Mouse (Mus musculus) neural tube, embryonic 10.5 days (tissue): ENCODE results near the gene Uqcr10.

Experiments used
- DNase-seq: peaks from one replicate; pipeline ENCODE4 v3.0.0-alpha.2; 2017; ENCODE audit warnings: low spot score; ENCODE audit errors: extremely low spot score

Gene Uqcr10

DNA sequence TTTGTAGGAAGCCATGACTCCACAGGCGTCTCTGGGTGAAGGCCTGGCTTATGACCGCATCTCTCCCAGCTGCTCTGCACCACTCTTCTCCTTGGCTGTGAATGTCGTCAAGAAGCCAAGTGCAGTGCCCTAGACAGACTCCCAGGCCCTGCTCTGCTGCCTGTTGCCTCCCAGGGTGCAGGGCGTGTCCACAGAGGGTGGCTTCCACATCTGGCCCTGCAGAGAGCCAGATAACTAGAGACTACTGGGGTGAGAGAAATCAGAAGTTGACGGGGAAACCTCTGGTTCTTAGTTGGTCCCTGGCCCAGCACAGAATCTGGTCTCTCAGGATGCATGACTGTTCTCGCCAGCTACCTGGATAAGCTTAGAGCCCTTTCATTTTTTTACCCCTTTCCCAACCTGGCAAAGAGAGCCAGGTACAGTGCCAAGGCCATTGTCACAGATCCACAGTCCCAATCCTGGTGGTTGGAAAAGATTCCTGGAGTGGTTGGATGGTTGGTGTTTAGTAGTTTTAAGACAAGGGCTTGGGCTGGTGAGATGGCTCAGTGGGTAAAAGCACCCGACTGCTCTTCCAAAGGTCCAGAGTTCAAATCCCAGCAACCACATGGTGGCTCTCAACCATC is 26.8 kb downstream of the Uqcr10 start:
- no peak for DNase-seq

DNA sequence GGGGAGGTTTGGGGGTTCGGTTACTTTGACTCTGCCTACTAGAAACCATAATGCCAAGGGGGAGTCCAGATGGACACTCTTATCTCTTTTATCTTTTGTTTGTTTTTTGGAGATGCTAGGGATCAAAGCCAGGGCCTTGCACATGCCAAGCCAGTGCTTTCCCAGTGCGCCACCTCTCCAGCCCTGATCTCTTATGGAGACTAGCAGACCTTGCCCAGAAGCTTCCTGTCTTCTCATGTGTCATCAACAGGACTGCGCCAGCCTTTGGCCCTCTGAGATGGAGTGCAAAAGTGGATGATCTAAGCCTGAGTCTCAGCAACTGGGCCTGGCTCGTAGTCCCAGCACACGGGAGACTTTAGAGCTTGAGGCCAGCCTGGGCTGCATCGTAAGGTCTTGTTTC is 28.4 kb downstream of the Uqcr10 start:
- DNase-seq = no peak

- no peak for DNase-seq
Observed at GRCm38 (mm10) chr11:4675126-4675562, 29.0 kb downstream of the Uqcr10 start.

DNA sequence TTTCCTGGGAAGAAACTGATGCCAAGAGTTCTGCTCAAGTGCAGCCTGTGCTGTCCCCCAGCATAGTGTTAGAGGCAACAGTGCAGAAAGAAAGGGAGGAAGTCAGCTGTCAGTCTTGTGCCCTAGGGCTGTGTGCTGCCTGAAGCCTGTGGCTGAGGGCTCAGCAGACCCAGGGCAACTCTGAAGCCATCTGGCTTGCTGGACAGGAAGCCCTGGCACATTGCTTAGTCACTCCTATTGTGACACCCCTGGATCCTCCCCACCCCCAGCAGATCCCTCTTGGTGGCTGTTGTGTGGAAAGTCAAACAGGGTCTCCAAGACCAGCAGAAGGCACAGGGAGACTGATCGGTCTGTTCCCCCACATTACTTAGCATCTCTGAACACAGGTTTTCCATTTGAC is 29.5 kb downstream of the Uqcr10 start:
- DNase-seq = no peak

GRCm38 (mm10) chr11:4671736-4672135 is 32.4 kb downstream of the Uqcr10 start:
- no peak for DNase-seq

- no peak for DNase-seq
Observed at GRCm38 (mm10) chr11:4662496-4662878, 41.7 kb downstream of the Uqcr10 start.

DNA sequence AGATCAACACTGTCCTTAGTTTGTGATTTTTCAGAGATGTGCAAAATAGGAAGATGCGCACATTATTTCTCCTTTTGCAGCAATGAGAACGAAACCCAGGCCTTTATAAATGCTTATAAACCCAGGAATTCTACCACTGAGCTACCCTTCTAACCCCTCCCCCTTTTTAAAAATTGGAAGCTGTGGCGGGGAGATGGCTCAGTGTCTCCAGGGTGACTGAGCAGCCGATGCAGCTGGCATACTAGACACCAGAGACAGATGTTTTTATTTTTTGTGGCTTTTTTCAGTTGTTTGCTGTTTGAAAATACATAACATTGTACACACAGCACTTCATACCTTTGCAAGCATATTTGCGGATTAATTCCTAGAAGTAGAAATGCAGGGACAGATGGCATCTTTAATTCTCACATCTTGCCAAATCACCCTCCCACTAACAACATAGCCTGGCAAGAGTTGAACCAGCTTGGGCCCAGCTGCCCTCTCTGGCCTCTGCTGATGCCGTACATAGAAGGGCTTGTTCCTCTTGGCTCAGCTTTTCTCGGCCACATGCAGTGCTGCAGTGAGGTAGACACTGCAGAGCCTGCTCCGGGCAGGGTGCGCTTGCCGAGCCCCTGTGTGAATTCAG is 42.2 kb downstream of the Uqcr10 start:
- DNase-seq = no peak

DNA sequence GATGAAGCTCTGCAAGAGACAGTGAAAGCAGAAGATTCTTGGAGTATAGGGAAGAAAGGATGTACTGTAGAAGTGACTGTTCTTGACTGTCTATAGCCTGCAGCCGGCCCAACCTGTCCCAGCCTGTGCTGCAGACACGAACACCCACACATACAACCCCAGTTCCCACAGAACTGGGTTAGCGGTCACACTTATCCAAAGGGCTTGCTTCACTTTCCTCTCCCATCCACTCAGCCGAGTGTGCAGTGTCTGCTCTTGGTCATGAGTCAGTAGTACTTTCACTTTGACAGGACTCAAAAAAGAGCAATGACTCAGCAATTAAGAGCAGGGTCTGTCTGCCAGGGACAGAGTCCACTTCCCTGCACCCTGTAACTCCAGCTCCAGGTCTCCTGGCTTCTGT is 42.8 kb downstream of the Uqcr10 start:
- no peak for DNase-seq

DNA sequence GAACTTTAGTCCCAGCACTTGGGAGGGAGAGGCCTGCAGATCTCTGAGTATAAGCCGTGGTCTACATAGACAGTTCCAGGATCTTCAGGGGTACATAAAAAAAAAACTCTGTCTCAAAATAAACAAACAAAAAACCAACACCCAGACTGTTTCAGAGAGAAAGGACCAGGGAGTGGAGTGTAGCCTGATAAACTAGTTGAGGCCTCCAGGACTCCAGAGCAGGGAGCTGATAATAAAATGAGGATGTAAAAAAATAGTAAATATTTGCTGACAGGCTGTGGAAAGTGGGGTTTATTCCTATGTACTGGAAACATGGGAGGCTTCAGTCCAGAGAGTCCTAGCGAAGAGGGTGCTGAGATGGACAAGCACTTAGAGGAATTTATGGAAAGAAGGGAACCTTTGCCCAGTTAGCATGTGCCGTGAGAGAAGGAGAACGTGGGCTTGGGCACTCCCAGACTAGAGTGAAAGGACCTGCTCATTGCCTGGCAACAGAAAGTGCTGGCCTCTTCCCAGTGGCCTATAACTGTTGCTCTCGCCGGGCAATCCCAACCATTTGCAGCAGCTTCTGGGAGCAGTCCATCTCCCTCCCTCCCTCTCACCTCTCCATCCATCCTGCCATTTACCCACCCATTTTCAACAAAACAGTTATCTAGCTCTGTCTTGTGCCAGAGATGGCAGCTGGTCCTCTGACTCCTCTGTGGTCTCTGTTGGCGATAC is 43.7 kb downstream of the Uqcr10 start:
- DNase-seq = no peak

DNA sequence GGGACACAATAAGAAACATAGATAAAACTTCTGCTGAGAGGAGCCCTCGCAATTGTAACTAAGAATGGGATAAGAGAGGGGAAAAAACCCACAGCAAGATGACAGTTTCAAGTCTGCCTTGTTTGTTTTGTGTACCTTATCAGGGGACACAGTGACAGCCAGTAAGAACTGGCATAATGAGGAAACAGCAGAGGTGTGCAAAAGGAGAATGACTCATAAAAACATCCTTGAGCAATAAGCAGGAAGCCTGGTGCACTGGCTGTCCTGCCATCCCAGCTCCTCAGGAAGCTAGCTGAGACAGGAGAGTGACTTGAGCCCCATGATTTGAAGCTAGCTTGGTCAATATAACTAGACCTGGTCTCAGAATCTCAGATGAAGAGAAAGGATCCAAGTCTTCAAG is 44.3 kb downstream of the Uqcr10 start:
- no peak for DNase-seq
